Mouse (Mus musculus) mouse trophoblast stem cell (cell line): ENCODE data around the gene Znrf2.
"Not testable (repeated sequence)": the region's sequence is repeated elsewhere in the genome, so short reads cannot be mapped to it uniquely, and the experiment has no call there.

ENCODE experiments used
- in situ Hi-C, 2 experiments: fragments of 300-500 bp; cut with MseI, MboI; formaldehyde crosslinking; loops; 2 replicates in 1 of 2; 3 replicates in 1 of 2; pipeline ENCODE4 v1.15.1; 2025

Znrf2 gene

DNA sequence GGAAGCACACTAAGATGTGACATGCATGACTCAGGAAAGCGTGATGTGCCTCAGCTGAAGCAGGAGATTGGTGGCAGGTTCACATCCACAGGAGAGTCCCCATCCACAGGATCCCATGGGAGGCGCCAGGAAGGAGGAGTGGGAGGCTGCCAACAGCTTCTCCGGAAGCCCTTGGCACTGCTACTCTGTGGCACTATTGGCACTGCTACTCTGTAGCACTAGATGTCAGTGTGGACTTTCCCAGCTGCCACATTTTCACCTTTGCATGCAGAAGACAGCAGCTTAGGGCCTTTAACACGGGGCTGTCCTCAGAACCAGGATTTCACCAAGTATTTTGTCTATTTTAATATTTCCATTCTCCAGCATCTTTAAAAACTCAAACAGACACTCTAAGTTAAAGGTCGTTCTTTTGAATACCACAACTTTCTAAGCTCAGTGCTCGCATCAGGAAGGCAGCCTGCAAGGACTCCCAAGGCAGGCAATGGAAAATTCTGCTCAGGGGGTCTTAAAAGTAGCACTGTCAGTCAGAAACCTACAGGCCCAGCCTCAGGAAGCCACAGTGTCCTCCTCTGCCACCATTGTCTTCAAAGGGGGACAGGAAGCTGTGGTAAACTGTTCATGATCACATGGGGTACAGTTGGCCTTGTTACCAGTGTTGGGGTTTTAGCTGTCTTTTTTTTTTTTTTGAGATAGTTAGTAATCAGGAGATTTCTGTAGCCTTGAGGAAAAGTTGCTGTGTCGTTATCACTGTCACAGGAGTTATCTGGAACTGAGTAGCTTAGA, 7.0 kb upstream of the Znrf2 start:
- in situ Hi-C loops, result no loop called here

GRCm38 (mm10) chr6:54810314-54810646, 6.4 kb upstream of the Znrf2 start:
- in situ Hi-C loops, result no loop called here

DNA sequence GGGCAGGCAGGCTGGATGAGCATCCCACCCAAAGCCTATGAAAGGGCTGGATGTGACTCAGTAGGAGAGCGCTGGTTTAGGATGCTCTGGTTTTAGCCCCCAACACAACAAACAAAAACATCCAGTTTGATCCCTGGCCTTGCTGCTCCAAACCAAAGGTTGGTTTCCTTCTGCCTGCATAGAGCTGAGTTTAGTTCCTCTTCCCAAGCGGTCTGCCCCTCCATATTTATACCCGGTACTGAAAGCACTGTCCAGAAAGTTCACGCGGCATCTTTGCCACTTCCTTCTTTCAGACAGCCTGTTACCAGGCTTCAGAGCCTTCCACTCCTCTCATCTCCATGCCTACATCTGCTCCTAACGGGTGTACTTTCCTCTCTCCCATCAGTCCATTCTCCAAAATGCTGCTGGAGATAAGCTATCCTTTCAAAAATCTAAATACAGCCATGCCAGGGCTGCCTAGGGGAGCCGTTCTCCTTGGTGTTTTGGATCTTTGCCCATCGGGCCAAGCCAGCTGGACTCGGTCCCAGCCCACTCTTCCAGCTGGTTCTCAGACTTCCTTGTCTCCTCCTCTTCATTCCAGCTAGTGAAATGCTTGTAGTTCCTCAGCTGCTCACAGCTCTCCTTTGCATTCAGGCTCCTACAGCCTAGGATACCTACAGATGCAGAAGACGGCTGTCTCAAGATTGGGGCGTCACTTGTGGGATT, 5.0 kb upstream of the Znrf2 start:
- in situ Hi-C loops, result no loop called here

- in situ Hi-C loops, result no loop called here
Observed at GRCm38 (mm10) chr6:54812276-54812675, 4.4 kb upstream of the Znrf2 start.

GRCm38 (mm10) chr6:54815428-54816130, 1.1 kb upstream of the Znrf2 start:
- in situ Hi-C loops, result no loop called here

- in situ Hi-C loops, result no loop called here
Observed at GRCm38 (mm10) chr6:54817266-54817767, 601 bp downstream of the Znrf2 start.

DNA sequence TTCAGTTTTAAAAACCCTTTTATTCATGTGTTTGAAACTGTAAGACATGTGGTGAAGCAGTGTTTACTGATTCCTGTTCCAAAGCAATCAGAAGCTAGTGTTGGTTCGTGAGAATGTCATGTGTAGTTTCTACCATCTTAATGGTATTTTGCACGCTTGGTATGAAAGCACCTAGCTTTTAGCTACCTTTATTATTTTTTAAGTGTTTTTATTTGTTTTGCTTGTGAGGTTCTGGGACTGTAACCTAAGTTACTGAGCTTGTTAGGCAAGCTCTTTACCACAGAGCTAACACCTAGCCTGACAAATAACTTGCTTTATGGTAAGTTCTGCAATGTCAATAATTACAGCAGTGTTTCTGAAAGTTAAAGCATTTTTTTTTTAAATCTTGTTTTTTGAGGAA, 1.7 kb downstream of the Znrf2 start:
- in situ Hi-C loops, result no loop called here

GRCm38 (mm10) chr6:54819272-54819671, 2.6 kb downstream of the Znrf2 start:
- in situ Hi-C loops, result no loop called here

GRCm38 (mm10) chr6:54819746-54820145, 3.0 kb downstream of the Znrf2 start:
- in situ Hi-C loops, result no loop called here

DNA sequence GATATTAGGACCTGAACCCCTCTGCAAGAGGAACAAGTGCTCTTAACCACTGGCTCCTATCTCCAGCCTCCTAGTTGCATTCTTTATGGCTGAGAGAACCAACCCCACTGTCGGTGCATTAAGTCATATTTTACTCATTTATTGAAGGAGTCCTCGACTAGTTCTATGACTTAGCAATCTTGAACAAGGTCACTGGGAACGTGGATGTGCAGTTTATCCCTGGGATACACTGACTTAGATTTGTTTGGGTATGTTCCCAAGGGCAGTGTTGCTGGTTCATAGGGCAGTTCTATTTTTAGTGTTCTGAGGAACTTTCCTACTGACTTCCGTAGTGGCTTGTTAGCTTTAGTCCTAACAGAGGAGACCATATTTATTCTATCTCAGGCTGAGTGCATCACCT, 5.6 kb downstream of the Znrf2 start:
- in situ Hi-C loops, result no loop called here

- in situ Hi-C loops, result not testable (repeated sequence)
Observed at GRCm38 (mm10) chr6:54824561-54824960, 7.8 kb downstream of the Znrf2 start.

DNA sequence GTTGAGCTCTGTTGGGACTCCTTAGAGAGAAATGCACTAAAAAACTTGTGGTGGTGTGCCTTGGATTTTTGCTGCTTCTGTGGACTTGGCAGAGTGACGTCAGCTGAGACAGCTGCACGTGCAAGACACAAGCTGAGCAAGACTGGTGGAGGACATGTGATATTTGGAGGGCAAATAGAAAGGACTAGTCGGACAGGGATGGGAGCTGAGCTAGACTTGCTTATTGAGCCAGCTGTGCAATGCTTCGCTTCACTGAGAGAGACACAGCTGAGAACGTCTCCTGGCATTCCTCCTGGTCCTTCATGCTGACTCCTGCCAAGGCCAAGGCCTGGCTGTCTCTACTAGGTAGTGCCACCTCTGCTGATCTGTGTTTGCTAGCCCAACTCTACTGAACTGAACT, 10.8 kb downstream of the Znrf2 start:
- in situ Hi-C loops, result no loop called here

DNA sequence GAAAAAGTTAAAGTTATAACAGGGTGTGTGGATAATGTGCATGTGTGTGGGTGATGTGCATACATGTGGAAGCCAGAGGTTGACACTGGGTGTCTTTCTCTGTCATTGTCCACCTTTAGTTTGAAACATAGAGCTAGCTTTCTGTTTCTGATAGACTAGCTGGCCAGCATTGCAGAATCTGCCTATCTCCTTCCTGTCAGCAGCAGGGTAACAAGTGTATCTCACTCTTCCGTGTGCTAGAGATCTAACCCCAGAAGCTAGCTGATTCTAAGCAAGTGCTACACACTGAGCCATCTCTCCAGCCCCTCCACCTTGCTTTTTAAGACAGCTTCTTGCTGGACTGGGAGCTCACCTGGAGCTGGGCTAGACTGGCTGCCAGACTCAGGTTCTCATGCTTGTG, 11.6 kb downstream of the Znrf2 start:
- in situ Hi-C loops, result no loop called here

GRCm38 (mm10) chr6:54830048-54830772, 13.5 kb downstream of the Znrf2 start:
- in situ Hi-C loops, result no loop called here

DNA sequence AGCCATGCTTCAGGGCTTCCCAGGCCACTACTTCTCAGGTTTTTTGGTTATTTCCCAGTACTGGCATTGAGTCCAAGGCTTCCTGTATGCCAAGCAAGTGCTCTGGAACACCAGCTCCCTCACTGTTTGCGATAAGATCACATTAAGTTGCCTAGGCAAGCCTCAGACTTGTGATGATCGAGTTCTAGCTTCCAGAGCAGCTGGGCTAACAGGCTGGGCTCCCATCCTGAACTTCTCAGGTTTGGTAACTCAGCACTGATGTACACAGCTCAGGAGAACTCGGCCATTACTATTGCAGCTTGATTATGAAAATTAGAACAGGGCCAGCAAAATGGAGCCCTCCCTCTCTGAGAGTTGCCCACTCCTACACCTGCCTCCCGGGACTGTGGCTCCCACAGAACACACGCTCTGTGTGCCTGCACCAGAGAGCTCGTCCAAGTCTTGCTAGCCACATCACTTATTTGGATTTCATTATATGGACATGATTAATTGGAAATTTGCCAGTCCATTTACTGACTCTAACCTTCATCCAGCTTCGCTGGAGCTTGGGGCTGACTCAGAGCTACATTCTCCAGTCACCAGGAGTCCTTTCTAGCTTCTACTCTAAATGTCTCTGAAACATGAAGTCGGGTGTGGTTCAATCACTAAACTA, 14.5 kb downstream of the Znrf2 start:
- in situ Hi-C loops, result no loop called here

GRCm38 (mm10) chr6:54833427-54833826, 16.7 kb downstream of the Znrf2 start:
- in situ Hi-C loops, result no loop called here

- in situ Hi-C loops, result no loop called here
Observed at GRCm38 (mm10) chr6:54836666-54837065, 19.9 kb downstream of the Znrf2 start.

GRCm38 (mm10) chr6:54841399-54841798, 24.7 kb downstream of the Znrf2 start:
- in situ Hi-C loops, result no loop called here

DNA sequence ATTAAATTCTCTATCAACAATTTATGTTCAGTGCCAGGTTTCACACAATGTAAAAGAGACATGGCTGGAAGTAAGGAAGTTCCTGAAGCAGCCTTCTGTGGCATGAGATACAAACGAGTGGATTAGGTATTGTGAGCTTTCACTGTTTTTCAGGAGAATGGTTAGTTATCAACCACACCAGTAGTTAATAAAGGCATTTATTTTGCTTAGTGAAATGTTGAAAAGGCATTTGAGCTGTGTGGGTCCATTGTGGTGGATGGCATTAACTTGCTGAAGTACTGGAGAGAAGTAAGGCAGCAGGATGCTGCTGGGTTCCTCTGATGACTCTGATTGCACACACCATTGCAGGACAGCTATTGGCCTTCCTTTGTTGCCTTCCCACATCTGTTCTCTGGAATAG, 25.3 kb downstream of the Znrf2 start:
- in situ Hi-C loops, result no loop called here

DNA sequence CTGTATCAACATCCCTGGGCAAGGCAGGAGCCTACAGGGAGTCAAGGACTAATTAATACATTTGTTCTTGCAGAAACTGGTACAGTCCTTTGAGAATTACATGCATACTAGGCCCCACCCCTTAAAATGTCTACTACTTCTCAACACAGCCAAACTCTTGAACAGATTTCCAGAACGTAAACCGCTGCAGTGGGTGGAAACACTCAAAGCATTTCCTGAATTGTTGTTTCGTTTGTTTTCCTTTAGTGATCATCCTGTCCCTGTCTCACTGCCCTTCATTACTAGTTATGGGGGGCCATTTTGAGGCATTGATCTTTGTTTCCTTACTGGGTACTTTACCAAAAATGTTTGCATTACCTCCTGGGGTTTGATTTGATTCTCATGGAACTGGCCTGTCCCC, 31.8 kb downstream of the Znrf2 start:
- in situ Hi-C loops, result no loop called here
